Mouse (Mus musculus) thymus, postnatal 0 days (tissue): Measurements from ENCODE around the gene Foxp1. TPM values are rescaled to one million over a fixed set of nuclear protein-coding genes. Genes with fewer than 3 reads are reported as not detected.

Experiments used
- DNase-seq: peaks from one replicate; pipeline ENCODE4 v3.0.0-alpha.2; 2015; ENCODE audit warnings: low spot score
- polyA plus RNA-seq: library from polyadenylated mRNA; unstranded; fragments of >200 nt; fragmentation: Nextera tagmentation; extraction: Ambion mirVana; gene quantifications from 2 replicates; pipeline ENCODE4 v1.2.1, GENCODE M21; 2015

Gene Foxp1
- polyA plus RNA-seq, 1 experiment from 2014 or later: 82.5 TPM

DNA sequence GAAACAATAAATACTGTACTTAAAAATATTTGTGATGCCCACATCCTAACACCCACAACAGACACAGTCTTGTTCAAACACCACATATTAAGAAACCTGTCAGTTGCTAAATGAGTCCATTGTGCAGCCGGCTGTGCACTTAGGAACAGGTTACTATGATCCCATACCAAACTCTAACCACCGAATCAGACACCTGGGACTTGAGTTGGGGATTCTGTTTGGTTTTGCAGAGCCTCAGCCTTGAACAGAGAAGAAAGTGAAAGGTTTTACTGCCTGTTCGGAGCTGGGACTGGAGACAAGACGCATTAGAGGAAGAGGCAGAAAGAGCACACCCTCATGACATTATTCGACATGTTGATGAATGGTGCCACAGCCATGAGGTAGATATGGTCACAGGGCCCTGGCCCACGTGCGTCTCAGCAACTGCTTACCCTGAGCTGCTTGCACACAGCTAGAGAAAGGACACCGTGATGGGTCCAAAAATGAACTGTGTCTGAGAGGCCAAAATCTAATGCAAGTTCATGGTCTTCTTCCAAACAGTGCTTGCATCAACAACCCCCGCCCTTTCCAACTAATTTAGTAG, 491.1 kb downstream of the Foxp1 start:
- peak; percentile 46 for DNase-seq

DNA sequence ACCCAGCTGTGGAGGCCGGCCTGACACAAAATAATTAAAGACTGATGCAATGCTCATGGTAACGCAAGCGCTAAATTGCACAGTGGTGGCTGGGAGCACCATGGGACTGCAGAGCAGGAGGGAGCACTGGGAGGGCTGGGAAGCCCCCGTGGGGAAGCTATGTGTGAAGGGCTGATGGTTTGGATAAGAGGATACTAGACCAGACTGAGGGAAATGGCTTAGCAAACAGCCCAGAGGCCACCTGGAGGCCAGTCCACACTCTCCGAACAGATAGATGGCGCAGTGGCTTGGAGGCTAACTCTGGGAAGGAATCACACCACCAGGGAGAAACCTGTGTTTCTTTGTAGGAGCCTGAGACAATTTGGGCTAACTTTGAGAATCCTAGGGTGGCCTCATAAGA, 492.3 kb downstream of the Foxp1 start:
- DNase-seq: no peak

DNA sequence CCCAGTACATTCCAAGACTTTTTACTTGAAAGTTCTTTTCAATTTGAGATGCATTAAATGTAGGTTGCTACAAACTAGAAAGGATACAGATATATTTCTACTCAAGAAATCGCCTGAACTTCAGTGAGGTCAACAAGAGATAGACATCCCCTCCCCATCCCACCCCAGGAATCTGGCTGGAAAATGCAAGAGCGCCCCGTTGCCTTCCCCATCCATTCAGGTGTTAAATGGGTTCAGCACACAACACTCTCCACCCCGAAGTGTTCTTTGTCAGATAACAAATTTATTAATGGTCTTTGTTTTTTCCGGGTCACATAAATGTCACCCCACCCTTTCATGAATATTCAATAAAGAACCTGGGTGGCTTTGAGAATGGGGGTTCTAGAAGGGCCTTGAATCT, 493.1 kb downstream of the Foxp1 start:
- no peak for DNase-seq

DNA sequence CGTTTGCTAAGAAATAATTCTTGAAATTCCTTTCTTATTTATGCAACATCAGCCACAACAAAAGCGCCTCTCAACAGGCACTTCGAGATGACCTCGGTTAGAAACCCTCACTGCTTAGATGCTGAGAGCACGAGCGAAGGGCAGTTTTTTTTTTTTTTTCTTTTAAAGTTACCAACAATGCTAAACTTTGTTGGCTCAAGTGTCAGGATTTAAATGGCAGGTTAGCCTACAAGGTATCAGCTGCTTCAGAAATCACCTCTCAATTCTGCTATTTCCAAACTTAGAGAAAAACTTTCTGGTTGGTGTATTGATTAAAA, 493.6 kb downstream of the Foxp1 start:
- DNase-seq: no peak

DNA sequence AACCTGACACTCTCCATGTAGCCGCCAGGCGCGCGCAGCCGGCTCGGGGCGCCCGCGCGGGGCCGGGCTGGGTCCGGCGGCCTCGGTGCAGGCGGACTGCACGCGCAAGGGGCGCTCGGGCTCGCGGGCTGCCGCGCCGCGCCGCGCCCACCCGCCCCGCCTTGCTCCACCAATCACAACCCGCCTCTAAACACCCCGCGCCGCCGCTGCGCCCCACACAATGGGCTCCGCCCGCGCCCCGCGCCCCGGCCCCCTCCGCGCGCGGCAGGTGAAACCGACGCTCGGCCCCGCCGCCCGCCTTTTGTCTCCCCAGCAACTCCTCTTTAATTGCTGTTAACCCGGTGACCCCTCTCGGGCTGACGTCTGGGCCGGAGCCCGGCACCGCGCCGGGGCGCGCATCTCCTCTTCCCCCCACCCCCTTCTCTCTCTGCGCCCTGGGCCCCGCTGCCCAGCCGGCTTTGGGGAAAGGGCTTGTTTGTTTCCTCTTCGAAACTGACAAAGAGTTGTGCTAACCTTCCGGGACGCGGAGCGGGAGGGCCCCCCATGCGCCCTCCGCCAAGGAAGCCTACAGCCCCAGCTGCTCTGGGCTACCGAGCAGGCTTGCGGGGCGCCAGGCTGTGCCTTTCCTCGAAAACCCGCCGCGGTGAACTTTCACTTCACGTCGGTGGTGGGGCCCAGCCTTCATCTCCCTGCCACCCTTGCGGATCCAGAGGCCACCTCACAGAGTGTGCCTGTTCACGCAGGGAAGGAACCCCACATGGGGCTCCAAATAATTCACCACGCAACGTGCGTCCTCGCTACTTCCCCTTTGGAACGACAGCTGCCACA, 494.1 kb downstream of the Foxp1 start:
- peak; percentile 67 for DNase-seq

DNA sequence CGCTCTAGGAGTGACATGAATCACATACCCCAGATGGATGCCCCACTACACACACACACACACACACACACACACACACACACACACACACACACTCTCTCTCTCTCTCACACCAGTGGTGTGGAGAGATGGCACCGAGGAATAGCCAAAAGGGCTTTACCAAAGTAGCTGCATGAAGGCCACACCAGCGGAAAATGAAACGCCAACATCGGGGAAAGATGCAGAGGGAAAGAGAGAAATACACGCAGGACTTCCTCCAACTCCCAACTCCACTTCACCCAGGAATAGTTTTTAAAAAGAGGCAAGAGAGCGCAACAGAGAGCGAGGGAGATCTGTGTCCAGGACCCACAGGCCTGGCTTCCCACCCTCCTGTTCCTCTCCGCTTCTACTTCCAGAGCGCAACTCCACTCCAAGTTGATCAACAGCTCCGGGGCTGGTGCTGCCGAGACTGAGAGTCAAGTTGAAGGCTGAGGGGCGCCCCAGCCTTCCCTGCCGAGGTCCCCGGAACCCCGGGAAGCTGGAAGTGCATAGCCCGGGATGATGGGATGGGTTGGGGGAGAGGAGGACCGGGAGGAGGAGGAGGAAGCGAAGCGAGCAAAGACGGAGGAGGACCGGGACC, 494.9 kb downstream of the Foxp1 start:
- peak; percentile 33 for DNase-seq

DNA sequence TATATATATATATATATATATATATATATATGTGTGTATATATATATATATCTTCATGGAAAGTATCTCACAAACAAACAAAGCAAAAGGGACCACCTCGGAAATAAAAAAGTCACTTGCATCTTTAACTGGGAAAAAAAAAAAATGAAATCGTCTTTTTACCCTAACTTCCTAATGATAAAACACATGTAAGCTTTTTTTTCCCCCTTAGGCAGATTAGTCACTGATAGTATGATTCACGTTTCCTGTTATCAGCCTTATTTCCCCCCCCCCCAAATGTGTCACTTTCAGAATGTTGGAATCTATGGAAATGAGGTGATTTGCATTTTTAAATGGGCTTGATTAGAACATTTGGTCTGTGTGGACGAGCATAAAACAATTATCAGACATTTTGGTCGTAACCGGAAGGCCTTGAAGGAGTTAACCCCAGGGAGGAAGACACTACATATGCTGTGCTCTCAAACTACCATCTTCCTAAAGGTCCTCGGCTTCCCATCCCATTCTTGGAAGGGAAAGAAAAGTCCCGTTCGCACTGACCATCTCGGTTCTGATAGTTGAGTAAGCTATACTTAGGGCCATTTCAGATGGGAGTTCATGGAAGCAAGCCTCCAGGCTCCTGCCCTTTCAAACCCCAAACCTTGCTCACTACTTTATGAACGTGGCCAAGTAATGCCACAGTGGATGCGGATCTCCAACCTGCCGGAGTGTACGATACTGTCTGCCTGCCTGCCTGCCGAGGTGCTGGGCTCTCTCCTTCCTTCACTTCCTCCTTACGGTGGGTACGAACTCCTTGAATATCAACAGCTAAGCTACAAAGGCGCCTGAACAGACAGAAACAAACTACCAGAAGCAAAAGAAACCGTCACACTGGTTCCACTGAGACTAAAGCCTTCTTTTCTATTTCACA, 495.6 kb downstream of the Foxp1 start:
- DNase-seq: peak; percentile 46

DNA sequence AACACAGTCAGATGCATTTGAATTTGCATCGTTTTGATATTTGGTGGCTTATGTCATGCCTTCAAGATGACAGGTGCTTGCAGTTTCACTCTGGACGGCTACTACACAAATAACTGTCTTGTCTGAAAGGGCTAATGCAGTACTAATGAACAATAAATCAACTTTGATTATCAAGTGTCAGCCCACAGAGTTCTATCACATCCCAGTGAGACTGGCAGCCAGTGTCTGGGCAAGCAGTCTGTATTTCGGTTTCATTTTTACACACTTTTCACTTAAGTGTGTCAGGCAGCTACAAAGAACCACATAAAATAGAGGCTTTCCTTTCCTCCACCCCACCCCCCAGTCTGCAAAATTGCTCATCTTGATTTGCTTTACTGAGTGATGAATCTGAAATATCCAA, 496.5 kb downstream of the Foxp1 start:
- DNase-seq: peak; percentile 58

DNA sequence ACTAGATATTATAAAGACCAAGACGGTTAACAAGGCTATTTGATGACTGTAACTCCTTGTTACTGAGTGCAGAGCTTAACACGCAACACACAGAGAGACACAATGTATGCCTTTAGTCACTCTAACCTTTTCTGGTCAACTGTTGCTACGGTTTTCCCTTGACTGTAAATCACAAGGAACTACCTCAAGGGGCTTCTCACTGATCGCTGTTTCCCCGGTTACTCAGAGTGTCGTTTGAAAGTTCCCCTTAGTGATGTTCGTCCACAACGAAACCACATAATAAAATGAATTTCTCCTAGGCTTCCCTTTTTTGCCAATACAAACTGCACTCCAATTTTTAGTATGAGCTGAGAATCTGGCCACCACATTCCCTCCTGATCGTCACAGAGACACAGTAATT, 497.9 kb downstream of the Foxp1 start:
- no peak for DNase-seq

DNA sequence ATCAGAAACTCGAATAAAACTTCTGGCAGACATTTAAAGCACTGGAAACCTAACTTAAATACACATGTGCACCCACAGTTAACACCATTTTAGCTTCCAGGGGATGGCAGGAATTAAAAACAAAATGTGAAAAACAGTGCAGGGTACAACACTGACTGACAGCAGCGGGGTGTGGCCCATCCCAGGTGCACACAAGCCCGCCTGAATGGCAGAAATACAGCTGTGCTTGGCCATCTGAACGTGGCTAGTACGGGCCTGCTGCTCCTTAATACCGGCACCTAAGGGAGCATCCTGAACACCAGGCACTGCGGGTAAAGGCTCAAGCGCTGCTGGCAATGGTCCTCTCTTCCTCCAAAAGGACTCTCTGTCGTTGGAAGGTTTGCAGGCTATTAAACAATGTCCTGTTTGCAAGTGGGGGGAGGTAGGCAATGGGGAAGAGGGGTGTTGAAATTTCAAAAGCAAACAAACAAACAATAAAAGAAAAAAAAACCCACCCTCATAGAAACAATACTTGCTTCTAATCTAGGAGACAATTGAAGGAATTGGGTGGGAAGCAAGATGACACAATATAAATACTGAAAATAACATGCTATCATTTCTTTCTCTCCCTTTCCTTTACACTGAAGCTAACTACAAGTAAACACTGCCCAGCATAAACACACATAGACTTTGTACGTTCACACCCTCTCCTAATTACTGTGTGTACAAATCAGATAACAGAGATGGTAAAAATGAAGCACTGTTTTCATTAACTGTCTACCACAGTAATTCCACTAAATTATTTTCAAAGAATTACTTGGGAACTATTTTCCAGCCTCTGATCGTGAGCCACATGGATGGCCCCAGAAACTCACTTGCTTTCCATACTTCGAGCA, 501.7 kb downstream of the Foxp1 start:
- DNase-seq: no peak

DNA sequence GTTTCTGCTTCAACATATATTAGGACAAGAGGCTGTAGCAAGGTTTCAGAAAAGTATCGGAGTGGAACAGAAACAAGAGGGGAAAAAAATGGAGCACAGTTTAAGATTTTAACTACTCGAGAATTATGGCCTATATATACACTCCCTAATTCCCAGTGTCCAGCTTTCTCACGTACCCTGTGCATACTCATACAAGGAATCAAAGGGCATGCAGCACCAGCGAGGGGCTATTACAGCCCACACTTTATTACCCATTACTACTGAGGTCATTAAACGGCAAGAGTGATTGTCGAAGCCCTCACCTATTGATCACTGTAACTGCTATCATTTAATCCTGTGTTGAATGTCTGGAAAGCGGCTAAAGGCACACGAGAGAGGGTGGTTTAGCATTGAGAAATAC, 502.8 kb downstream of the Foxp1 start:
- DNase-seq: no peak

DNA sequence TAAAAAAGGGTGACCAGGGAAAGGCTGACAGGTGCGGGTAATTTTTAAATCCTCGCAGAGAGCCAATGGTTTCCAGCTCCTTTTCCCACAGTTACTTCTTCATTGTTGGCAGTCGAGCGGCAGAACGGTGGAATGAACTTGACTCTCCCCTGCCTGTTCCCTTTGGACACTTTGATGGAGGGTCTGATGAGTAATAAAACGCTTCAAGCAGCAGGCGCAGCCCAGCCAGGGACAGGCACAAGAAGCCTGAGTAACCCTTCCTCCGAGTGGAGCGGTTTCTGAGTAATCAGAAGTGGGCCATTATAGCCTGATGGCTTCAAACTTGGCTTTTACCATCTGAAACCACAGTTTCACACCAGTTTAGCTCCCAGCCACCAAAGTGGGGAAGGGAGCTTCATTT, 503.3 kb downstream of the Foxp1 start:
- DNase-seq: no peak

DNA sequence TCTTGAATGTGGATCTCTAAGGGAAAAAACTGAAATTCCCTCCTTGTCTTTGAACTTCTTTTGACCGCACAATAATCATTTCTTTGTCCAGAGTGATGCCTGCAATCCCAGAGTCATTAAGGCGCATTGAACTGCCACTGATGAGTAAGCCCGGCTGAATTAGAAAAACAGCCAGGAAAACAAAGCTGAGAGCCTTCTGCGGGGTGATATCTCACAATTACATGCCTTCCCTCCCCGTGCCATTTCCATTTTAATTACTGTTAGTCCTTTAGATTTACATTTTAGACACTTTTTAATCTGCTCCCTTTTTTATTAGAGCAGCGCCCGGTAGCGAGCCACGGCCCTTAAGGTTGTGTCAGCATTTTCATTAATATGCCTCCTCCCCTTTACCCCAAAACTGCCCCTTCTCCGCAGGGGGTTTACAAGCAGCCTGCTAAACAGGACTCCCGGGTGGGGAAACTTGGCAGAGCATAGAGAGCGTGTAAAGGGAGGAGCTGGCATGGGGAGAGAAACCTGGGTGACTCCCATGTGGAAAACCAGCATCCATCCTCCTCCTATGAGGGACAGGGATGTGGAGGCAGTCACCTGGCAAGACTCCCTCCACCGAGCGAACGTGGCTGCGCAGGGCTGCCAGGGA, 508.5 kb downstream of the Foxp1 start:
- no peak for DNase-seq

DNA sequence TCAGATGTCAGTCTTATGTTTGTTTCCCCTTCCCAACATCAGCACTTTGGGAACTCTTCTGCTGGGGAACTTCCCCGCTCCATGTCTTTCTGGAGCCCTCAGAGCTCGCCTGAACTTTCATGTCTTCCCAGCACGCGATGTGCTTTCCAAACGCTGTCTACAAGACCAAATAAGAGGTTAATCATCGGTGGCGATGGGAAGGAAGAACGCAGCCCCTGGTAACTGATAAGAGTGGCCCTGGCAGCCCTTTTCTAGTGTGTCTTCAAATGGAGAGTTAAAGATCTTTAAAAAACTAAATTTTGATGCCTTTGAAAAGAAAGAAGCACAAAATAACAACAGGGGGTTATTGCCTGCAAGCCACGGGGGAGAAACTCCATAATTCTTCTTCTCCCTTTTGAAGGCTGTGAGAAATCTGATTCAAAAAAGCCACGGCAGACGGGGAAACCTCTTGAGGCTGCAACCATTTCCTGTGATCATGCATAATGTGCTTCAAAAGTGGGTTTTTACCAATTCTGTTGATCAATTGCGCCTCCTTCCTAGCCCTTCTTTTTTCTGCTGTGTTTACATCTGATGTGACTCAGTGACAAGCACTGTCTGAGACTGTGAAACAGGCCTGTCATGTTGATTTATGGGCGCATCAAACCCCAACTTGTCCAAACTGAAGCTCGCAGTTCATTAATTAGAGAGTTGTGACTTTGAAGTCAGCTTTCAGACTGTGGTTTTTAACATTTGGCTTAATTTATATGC, 509.2 kb downstream of the Foxp1 start:
- no peak for DNase-seq

DNA sequence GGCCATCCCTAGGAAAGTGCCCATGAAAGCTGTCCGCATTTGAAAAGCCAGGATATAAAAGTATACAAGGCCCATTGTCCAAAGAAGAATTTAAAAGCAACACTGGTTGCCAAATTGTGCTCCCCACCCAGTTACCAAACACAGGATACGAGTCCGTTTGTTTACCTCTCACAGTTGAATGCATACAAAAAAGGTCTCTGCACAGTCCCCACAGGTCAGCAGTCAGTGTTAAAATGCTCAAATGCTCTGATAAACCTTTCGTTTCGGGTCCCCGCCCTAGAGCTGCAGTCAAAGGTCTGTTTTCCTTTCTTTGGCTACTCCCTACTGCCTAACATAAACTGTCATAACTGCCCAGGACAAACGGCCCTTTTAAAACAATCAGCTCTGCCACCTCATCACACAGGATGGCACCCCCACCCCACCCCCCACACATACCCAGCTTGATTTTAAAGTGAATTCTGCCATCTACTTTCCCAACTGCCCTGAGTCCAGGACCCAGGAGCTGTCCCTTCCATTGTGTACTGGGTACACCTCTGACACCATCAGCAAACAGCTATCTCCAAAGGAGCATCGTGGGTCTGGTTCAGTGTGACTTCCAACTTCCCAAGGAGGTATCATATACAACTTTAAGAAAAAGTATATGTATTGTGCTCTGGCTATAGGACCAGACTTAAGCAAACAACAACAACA, 510.5 kb downstream of the Foxp1 start:
- DNase-seq: no peak

DNA sequence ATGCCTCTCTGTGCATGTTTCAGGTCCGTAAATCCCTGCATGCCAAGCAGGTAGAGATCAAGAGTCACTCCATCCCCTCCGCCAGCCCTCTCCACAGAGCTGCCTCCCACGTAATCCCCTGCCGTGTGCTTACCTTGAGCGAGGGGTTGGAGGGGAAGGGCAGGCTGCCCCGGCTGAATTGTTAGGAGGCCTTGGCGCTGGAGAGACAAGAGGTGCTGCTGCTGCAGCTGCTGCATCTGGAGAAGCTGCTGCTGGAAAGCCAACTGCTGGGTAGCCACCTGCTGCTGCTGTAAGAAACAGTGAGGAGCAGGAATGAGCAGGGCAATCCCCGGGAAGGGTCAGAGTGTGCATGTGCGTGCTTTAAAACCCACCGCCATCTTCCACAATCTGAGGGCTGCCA, 512.8 kb downstream of the Foxp1 start:
- no peak for DNase-seq

DNA sequence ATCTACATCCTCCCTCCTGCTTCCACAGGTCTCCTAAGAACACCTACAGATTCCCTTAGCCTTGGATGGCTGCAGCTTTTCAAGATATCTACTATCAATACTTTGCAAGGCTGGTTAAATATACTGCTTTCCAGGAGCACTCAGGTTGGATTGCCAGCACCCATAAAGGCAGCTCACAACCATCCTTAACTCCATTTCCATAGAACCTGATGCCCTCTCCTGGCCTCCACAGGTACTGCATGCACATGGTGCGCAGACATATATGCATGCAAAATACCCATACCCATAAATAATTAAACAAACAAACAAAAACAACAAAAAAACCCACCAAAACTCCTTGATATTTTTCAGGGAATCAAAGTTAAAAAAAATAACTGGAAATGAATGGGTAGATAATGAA, 514.0 kb downstream of the Foxp1 start:
- DNase-seq: no peak

DNA sequence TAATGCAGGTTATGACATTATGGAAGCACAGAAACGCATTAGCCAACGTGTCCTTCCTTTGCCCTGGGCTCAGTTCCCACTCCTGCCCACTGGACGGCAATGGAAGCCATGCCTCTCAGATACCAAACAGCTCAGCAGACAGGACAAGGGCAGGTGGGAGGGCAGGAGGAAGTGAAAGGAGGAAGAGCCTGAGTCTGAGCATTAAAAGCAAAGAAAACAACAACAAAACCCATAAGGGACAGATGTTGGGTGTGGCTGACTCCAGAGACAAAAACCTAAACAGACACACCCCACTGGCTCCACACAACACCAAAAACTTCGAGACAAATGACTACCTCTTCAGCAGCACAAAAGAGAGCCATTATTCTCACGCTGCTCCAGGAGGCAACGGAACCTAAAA, 515.0 kb downstream of the Foxp1 start:
- no peak for DNase-seq
